Mouse (Mus musculus) hindbrain, postnatal 0 days (tissue): ENCODE measurements around the gene Gm49601. TPM values are rescaled to one million over a fixed set of nuclear protein-coding genes. Genes with fewer than 3 reads are reported as not detected.

ENCODE experiments used
- ATAC-seq: fragments of 200-750 bp; cut with Nextera tagmentation; 2 replicates; pipeline ENCODE4 v1.8.0; 2017; ENCODE audit warnings: mild to moderate bottlenecking, moderate TSS enrichment, moderate library complexity
- DNase-seq: peaks from one replicate; pipeline ENCODE4 v3.0.0-alpha.2; 2015; ENCODE audit warnings: low spot score
- H3K27ac ChIP-seq: fragments of 300-500 bp; sonication (generic); 2 replicates; pipeline ENCODE4 v1.5.1; 2014; ENCODE audit warnings: mild to moderate bottlenecking
- H3K27me3 ChIP-seq: fragments of 300-500 bp; sonication (generic); 2 replicates; pipeline ENCODE4 v1.6.1; 2014; ENCODE audit warnings: low read length, mixed read lengths; ENCODE audit not compliant: insufficient read depth
- H3K36me3 ChIP-seq: fragments of 300-500 bp; sonication (generic); 2 replicates; pipeline ENCODE4 v1.6.1; 2014; ENCODE audit warnings: low read length, mixed read lengths; ENCODE audit not compliant: insufficient read depth
- H3K4me1 ChIP-seq: fragments of 300-500 bp; sonication (generic); 2 replicates; pipeline ENCODE4 v1.6.1; 2014; ENCODE audit warnings: antibody characterized with exemption, low read length, mixed read lengths; ENCODE audit not compliant: insufficient read depth
- H3K4me2 ChIP-seq: fragments of 300-500 bp; sonication (generic); 2 replicates; pipeline ENCODE4 v1.6.1; 2014; ENCODE audit warnings: low read depth, mild to moderate bottlenecking, low read length, moderate library complexity, mixed read lengths
- H3K4me3 ChIP-seq: fragments of 300-500 bp; sonication (generic); 2 replicates; pipeline ENCODE4 v1.5.1; 2014; ENCODE audit warnings: low read length
- H3K9ac ChIP-seq: fragments of 300-500 bp; sonication (generic); replicated peaks from 2 replicates; pipeline ENCODE4 v1.6.1; 2014; ENCODE audit warnings: mild to moderate bottlenecking, low read length, moderate library complexity, mixed read lengths
- H3K9me3 ChIP-seq: fragments of 300-500 bp; sonication (generic); 2 replicates; pipeline ENCODE4 v1.6.1; 2016; ENCODE audit warnings: low read length, mixed read lengths
- CTCF ChIP-seq: IDR thresholded peaks from 2 replicates; pipeline ENCODE4 v1.5.1; 2016; ENCODE audit warnings: antibody characterized with exemption, control low read depth, low read depth
- WGBS: fragments of 180-500 bp; shearing (Covaris S2); extraction: QIAGEN DNeasy Blood & Tissue Kit; methylation state at CpG from one replicate; pipeline ENCODE4 v1.1.7; 2014; 5-methylcytosine and 5-hydroxymethylcytosine counted together
- polyA plus RNA-seq: library from polyadenylated mRNA; unstranded; fragments of >200 nt; fragmentation: Nextera tagmentation; extraction: Ambion mirVana; gene quantifications from 2 replicates; pipeline ENCODE4 v1.2.1, GENCODE M21; 2015
- total RNA-seq: library from RNA; depleted of rRNA; stranded (reverse); fragments of >200 nt; gene quantifications from 2 replicates; pipeline ENCODE4 v1.2.3, GENCODE M21; 2014; rRNA removed

Gm49601 gene
- total RNA-seq, result 23.8 and 24.0 TPM in 2 replicates
- polyA plus RNA-seq, result 3.1 and 4.0 TPM in 2 replicates

GRCm38 (mm10) chr16:18626376-18626878 lies at the start of gene Gm49601:
Gm49601 (minus strand) TSS chr16:18626427.
- WGBS, result 2% methylated on average over 64 of the region's 65 CpGs
- Histone ChIP-seq H3K4me3 (peak within 1 kb of the TSS; percentile 48), H3K9me3 (no peaks in the 10 kb centered on the region), H3K4me1 (peaks cover 24% of the 10 kb centered on the region), H3K27ac (0 out of 2 replicates have a peak within 1 kb of the TSS, but pooled peaks have one; percentile 20), H3K9ac (peak within 1 kb of the TSS; percentile 60), H3K36me3 (peaks cover 29% of the 10 kb centered on the region), H3K4me2 (peak within 1 kb of the TSS; percentile 81), H3K27me3 (peaks cover 31% of the 10 kb centered on the region)
- TF ChIP-seq CTCF, result peak; percentile 83
- peak; percentile 89 for DNase-seq
- peak; percentile 41 for ATAC-seq

- WGBS, result 90% methylated on average over 3 of the region's 3 CpGs
- Histone ChIP-seq H3K4me1 (no peaks in the 10 kb centered on the region), H3K9ac (no peak overlapping the region), H3K27ac (no peak overlapping the region), H3K4me2 (no peak overlapping the region), H3K27me3 (no peaks in the 10 kb centered on the region), H3K36me3 (no peaks in the 10 kb centered on the region), H3K9me3 (no peaks in the 10 kb centered on the region), H3K4me3 (no peak overlapping the region)
- no peak for ATAC-seq
- DNase-seq, result no peak
- TF ChIP-seq CTCF, result no peak
Measured at GRCm38 (mm10) chr16:18673005-18673404, 46.8 kb upstream of the Gm49601 start.

- no peak for ATAC-seq
- Histone ChIP-seq H3K9me3 (no peaks in the 10 kb centered on the region), H3K4me3 (no peak overlapping the region), H3K36me3 (no peaks in the 10 kb centered on the region), H3K4me1 (no peaks in the 10 kb centered on the region), H3K27ac (no peak overlapping the region), H3K9ac (no peak overlapping the region), H3K4me2 (no peak overlapping the region), H3K27me3 (no peaks in the 10 kb centered on the region)
- 69% methylated on average over 5 of the region's 5 CpGs for WGBS
- no peak for TF ChIP-seq CTCF
- DNase-seq, result no peak
Measured at GRCm38 (mm10) chr16:18672027-18672426, 45.8 kb upstream of the Gm49601 start.

GRCm38 (mm10) chr16:18669914-18670313 lies 43.7 kb upstream of the Gm49601 start:
- Histone ChIP-seq H3K4me2 (no peak overlapping the region), H3K9ac (no peak overlapping the region), H3K9me3 (no peaks in the 10 kb centered on the region), H3K27me3 (no peaks in the 10 kb centered on the region), H3K4me1 (no peaks in the 10 kb centered on the region), H3K27ac (no peak overlapping the region), H3K4me3 (no peak overlapping the region), H3K36me3 (no peaks in the 10 kb centered on the region)
- TF ChIP-seq CTCF, result no peak
- no peak for ATAC-seq
- no peak for DNase-seq
- 80% methylated on average over 6 of the region's 6 CpGs for WGBS

- no peaks in the 10 kb centered on the region for H3K27me3 ChIP-seq
- 83% methylated on average over 4 of the region's 4 CpGs for WGBS
- TF ChIP-seq CTCF, result no peak
- no peaks in the 10 kb centered on the region for H3K36me3 ChIP-seq
- H3K9me3 ChIP-seq, result no peaks in the 10 kb centered on the region
- H3K9ac ChIP-seq, result no peak overlapping the region
- DNase-seq, result no peak
- H3K27ac ChIP-seq, result no peak overlapping the region
- no peaks in the 10 kb centered on the region for H3K4me1 ChIP-seq
- ATAC-seq, result no peak
- no peak overlapping the region for H3K4me2 ChIP-seq
- no peak overlapping the region for H3K4me3 ChIP-seq
Measured at GRCm38 (mm10) chr16:18658597-18658996, 32.4 kb upstream of the Gm49601 start.

- no peak for DNase-seq
- 56% methylated on average over 5 of the region's 5 CpGs for WGBS
- no peak for TF ChIP-seq CTCF
- Histone ChIP-seq H3K9me3 (no peaks in the 10 kb centered on the region), H3K27me3 (no peaks in the 10 kb centered on the region), H3K4me1 (no peaks in the 10 kb centered on the region), H3K4me2 (no peak overlapping the region), H3K4me3 (no peak overlapping the region), H3K36me3 (no peaks in the 10 kb centered on the region), H3K27ac (no peak overlapping the region), H3K9ac (no peak overlapping the region)
- ATAC-seq, result no peak
Measured at GRCm38 (mm10) chr16:18655372-18656098, 29.3 kb upstream of the Gm49601 start.
